Mouse (Mus musculus) embryonic fibroblast, embryonic 13.5 days (primary cell): ENCODE results near the gene Gm47985.

ENCODE experiments used
- CTCF ChIP-seq: IDR thresholded peaks from 2 replicates; pipeline ENCODE4 v1.5.1; 2011; ENCODE audit warnings: mild to moderate bottlenecking, control low read depth, low read length, moderate library complexity, borderline replicate concordance; ENCODE audit not compliant: insufficient read depth
- POLR2A ChIP-seq: IDR thresholded peaks from 2 replicates; pipeline ENCODE4 v1.6.1; 2011; ENCODE audit warnings: low read depth, mild to moderate bottlenecking, control low read depth, low read length, moderate library complexity

DNA sequence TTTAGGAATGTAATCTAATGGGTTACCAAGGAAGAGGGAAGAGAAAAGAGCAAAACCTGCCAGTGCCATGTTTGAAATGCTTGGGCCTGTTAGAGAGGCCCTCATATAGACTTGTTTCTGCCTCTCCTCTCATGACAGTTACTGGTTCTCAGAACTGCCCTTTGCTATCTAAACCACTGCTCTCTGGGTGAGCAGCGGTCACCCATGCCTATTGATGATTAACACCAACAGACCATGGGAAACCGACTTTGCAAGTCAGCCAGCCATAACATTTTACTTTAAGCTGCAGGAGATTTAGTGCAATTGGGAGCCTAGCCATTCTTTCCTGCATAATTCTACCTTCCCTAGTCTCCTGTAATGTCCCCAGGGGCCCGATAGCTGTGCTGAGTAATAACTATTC is 34.1 kb downstream of the Gm47985 start:
- TF ChIP-seq POLR2A (no peak), CTCF (no peak)
